Mouse (Mus musculus): ENCODE data around the gene Akap6. TPM values are rescaled to one million over a fixed set of nuclear protein-coding genes. Genes with fewer than 3 reads are reported as not detected.

Akap6 gene
- total and polyA plus RNA-seq, 3 experiments = not detected

GRCm38 (mm10) chr12:53191435-53191834, 492.3 kb downstream of the Akap6 start:
- no peak for DNase-seq (ENCODE audit: low read depth, low spot score)
- H3K27me3 ChIP-seq (ENCODE audit: control insufficient read depth in 1 of 2, insufficient read depth in 2 of 2, low read length in 2 of 2) = no peaks in the 10 kb centered on the region
- H3K9ac ChIP-seq (ENCODE audit: control insufficient read depth, low read depth, low read length, poor library complexity, severe bottlenecking) = no peak overlapping the region

GRCm38 (mm10) chr12:53193664-53194063, 494.5 kb downstream of the Akap6 start:
- Histone ChIP-seq H3K27ac (ENCODE audit: control insufficient read depth, low read depth, low read length) (no peak overlapping the region), H3K4me1 (ENCODE audit: control insufficient read depth in 1 of 2, insufficient read depth in 2 of 2, low read length in 2 of 2) (no peaks in the 10 kb centered on the region), H3K4me3 (ENCODE audit: control insufficient read depth in 1 of 2, insufficient read depth in 1 of 2, low read depth in 2 of 2, low read length in 2 of 2) (no peak overlapping the region), H3K79me2 (ENCODE audit: control insufficient read depth, insufficient read depth, low read length, poor library complexity) (no peaks in the 10 kb centered on the region), H3K36me3 (ENCODE audit: control insufficient read depth in 1 of 2, insufficient read depth in 2 of 2, low read length in 2 of 2) (no peaks in the 10 kb centered on the region), H3K9ac (ENCODE audit: control insufficient read depth, low read depth, low read length, poor library complexity, severe bottlenecking) (no peak overlapping the region), H3K9me3 (replicated peaks; ENCODE audit: insufficient read depth, low read length) (no peaks in the 10 kb centered on the region), H3K27me3 (ENCODE audit: control insufficient read depth in 1 of 2, insufficient read depth in 2 of 2, low read length in 2 of 2) (no peaks in the 10 kb centered on the region)
- DNase-seq (ENCODE audit: low read depth, low spot score) = no peak
- no peak for TF ChIP-seq MAX (IDR thresholded peaks at IDR 0.05; ENCODE audit: low read length)
- TF ChIP-seq TAL1 (IDR thresholded peaks at IDR 0.05; ENCODE audit: low read length) = no peak
- no peak for TF ChIP-seq GATA1 (IDR thresholded peaks at IDR 0.05; ENCODE audit: low read depth, low read length)
- TF ChIP-seq EP300 (IDR thresholded peaks at IDR 0.05; ENCODE audit: low read depth in 1 of 2, low read length in 2 of 2) = no peak
- no peak for TF ChIP-seq BHLHE40 (IDR thresholded peaks at IDR 0.05; ENCODE audit: borderline replicate concordance, low read depth, low read length)
- TF ChIP-seq CHD1 (IDR thresholded peaks at IDR 0.05; ENCODE audit: low read depth, low read length) = no peak
- no peak for TF ChIP-seq POLR2AphosphoS5 (IDR thresholded peaks at IDR 0.05; ENCODE audit: borderline replicate concordance, low read depth, low read length)
- TF ChIP-seq RAD21 (IDR thresholded peaks at IDR 0.05; ENCODE audit: low read depth, low read length) = no peak
- no peak for TF ChIP-seq MAFK (IDR thresholded peaks at IDR 0.05; ENCODE audit: borderline replicate concordance, low read depth, low read length)
- no peak for TF ChIP-seq MAZ (IDR thresholded peaks at IDR 0.05; ENCODE audit: low read depth, low read length)
- TF ChIP-seq KAT2A (conservative IDR thresholded peaks at IDR 0.05; ENCODE audit: low read depth, low read length) = no peak

More at GRCm38 (mm10) chr12:53191435-53191834, 492.3 kb downstream of the Akap6 start:
- H3K36me3 ChIP-seq (ENCODE audit: control insufficient read depth in 1 of 2, insufficient read depth in 2 of 2, low read length in 2 of 2) = no peaks in the 10 kb centered on the region
- TF ChIP-seq BHLHE40 (IDR thresholded peaks at IDR 0.05; ENCODE audit: borderline replicate concordance, low read depth, low read length) (no peak), EP300 (IDR thresholded peaks at IDR 0.05; ENCODE audit: low read depth in 1 of 2, low read length in 2 of 2) (no peak), GATA1 (IDR thresholded peaks at IDR 0.05; ENCODE audit: low read depth, low read length) (no peak), USF2 (IDR thresholded peaks at IDR 0.05; ENCODE audit: borderline replicate concordance in 1 of 2, insufficient read depth in 1 of 2, low read depth in 1 of 2, low read length in 2 of 2) (no peak), USF1 (IDR thresholded peaks at IDR 0.05; ENCODE audit: low read depth, low read length) (no peak), CTCF (IDR thresholded peaks at IDR 0.05 in 2 of 3, conservative IDR thresholded peaks at IDR 0.05 in 1 of 3; ENCODE audit: control insufficient read depth in 1 of 3, insufficient read depth in 1 of 3, low read depth in 2 of 3, low read length in 3 of 3, poor library complexity in 1 of 3, severe bottlenecking in 1 of 3) (no peak), KAT2A (conservative IDR thresholded peaks at IDR 0.05; ENCODE audit: low read depth, low read length) (no peak), MEF2A (IDR thresholded peaks at IDR 0.05; ENCODE audit: extremely low read depth, insufficient replicate concordance, low read depth, low read length, poor library complexity, severe bottlenecking) (no peak), POLR2AphosphoS5 (IDR thresholded peaks at IDR 0.05; ENCODE audit: borderline replicate concordance, low read depth, low read length) (no peak), ZC3H11A (IDR thresholded peaks at IDR 0.05; ENCODE audit: low read depth, low read length) (no peak), CHD1 (IDR thresholded peaks at IDR 0.05; ENCODE audit: low read depth, low read length) (no peak), TCF12 (IDR thresholded peaks at IDR 0.05; ENCODE audit: low read depth, low read length) (no peak), NELFE (IDR thresholded peaks at IDR 0.05; ENCODE audit: low read depth, low read length) (no peak), ZNF384 (IDR thresholded peaks at IDR 0.05; ENCODE audit: low read depth, low read length) (no peak), NRF1 (IDR thresholded peaks at IDR 0.05; ENCODE audit: insufficient read depth, low read depth, low read length, poor library complexity, severe bottlenecking) (no peak)
- no peaks in the 10 kb centered on the region for H3K4me1 ChIP-seq (ENCODE audit: control insufficient read depth in 1 of 2, insufficient read depth in 2 of 2, low read length in 2 of 2)
- no peaks in the 10 kb centered on the region for H3K9me3 ChIP-seq (replicated peaks; ENCODE audit: insufficient read depth, low read length)
- H3K79me2 ChIP-seq (ENCODE audit: control insufficient read depth, insufficient read depth, low read length, poor library complexity) = no peaks in the 10 kb centered on the region
- H3K27ac ChIP-seq (ENCODE audit: control insufficient read depth, low read depth, low read length) = no peak overlapping the region
- no peak overlapping the region for H3K4me3 ChIP-seq (ENCODE audit: control insufficient read depth in 1 of 2, insufficient read depth in 1 of 2, low read depth in 2 of 2, low read length in 2 of 2)
